Mouse (Mus musculus): ENCODE results near the gene Prnp.

Gene Prnp

DNA sequence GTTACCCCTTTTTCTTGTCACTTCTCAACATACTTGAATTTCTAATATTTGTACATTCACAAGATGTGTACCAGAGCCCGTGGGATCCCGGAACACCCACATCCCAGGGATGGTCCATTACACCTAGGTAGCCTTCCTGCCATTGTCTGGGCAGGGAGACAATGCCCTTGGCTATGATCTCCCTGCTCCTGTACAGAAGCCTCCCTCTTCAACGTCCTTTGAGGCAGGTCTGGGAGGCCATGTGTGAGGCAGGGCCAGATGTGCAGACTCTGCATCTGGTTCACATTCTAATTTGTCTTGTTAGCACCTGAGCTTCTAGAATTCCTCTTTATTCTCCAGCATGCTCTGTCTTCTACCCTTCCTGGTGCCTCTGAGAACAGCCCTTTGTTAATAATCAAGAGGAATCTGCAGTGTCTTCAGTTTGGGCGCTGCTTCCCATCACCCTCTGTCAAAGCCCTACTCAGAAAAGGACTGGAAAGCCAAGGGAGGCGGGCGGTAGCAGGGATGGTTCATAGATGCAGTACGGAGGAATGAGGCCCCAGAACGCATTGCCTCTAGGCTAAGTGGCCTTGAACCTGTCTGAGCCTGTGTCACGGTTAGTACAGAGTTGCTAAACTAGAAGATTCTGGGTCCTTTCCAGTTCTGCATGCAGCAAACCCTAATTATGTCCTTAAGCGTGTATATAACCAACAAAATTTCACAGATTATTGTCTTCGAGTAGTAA, 39.4 kb downstream of the Prnp start:
- DNase-seq (ENCODE audit: low read depth, low spot score), result no peak

DNA sequence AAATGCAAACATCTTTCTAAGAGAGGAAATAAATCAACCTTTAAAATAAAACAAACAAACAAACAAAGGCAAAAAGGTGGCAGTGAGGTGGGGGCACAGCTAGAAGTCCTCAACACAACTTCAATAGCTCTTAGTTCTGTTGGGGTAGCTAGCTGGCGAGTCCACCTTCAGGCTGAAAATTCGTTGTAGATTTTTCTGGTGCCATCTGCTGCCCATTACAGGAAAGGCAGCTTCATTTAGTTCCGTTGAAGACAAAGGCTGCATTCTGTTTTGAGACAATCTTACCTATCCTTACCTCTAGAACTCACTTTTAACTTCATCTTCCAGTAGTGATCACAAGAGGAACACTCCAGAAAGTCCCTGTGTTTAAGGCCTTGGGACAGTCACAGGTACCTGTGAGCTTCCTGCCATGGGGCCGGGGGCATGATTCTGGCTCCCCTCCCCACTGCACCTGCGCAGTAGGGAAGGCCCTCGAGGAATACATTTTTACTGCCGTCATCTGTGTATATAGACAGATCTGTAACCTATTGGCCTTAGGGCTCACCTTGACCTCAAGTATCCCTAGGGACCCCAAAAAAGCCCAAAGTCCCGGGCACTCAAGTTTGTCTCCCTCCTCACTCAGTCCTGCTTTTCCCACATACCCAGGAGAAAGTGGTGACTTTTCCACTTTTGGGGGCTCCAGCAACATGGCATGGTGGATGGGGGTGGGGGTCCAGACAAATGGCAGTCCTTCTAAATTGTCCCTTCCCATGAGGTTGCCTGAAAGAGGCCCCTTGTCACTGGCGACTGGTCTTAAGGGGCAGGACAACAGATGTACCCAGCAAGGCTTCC, 40.3 kb downstream of the Prnp start:
- peak; percentile 78 for DNase-seq (ENCODE audit: low read depth, low spot score)

- DNase-seq (ENCODE audit: low read depth, low spot score), result peak; percentile 25
Measured at GRCm38 (mm10) chr2:131950598-131951095, 40.9 kb downstream of the Prnp start, which contains the start of gene Prnd. Gene Prnd, plus strand, starts transcription at chr2:131950861.

DNA sequence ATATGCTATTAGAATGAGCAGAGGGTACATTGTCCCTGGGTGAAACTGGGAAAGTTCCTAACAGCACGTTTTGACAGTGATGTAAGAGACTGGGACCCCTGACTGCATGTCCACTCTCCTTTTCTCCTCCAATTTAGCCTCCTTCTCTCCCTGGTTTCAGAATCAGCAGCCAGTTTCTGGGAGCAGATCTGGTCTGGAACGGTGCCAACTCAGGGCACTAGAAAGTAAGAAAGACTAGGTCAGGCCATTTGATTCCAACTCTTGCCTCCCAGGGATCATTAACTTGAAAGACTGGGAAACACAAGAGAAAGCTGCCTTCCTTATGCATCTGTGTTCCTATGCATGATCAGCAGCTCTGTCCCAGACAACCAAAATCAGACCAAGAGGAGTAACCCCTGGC, 42.7 kb downstream of the Prnp start:
- DNase-seq (ENCODE audit: low read depth, low spot score), result no peak

- DNase-seq (ENCODE audit: low read depth, low spot score), result no peak
Measured at GRCm38 (mm10) chr2:131952961-131953538, 43.3 kb downstream of the Prnp start.

- DNase-seq (ENCODE audit: low read depth, low spot score), result no peak
Measured at GRCm38 (mm10) chr2:131953711-131954110, 44.0 kb downstream of the Prnp start.

GRCm38 (mm10) chr2:131954835-131955234, 45.1 kb downstream of the Prnp start:
- no peak for DNase-seq (ENCODE audit: low read depth, low spot score)

DNA sequence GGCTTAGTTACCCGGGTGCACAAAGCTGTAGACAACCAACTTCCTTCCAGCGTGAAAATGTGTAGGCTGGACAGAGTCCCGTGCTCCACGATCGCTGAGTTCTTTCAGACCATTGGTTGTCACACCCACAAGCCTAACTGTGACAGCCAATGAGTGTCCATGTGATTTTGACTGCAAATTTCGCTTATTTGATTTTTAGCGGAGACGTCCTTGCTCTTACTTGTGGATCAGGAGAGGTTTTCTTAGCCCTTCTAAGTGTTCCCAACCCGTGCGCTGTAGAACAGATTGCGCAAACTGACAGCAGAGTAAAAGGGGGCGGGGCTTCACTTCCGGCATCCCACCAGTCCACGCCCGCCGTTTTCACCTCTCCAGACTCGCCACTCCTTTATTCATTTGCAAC, 45.5 kb downstream of the Prnp start:
- no peak for DNase-seq (ENCODE audit: low read depth, low spot score)

DNA sequence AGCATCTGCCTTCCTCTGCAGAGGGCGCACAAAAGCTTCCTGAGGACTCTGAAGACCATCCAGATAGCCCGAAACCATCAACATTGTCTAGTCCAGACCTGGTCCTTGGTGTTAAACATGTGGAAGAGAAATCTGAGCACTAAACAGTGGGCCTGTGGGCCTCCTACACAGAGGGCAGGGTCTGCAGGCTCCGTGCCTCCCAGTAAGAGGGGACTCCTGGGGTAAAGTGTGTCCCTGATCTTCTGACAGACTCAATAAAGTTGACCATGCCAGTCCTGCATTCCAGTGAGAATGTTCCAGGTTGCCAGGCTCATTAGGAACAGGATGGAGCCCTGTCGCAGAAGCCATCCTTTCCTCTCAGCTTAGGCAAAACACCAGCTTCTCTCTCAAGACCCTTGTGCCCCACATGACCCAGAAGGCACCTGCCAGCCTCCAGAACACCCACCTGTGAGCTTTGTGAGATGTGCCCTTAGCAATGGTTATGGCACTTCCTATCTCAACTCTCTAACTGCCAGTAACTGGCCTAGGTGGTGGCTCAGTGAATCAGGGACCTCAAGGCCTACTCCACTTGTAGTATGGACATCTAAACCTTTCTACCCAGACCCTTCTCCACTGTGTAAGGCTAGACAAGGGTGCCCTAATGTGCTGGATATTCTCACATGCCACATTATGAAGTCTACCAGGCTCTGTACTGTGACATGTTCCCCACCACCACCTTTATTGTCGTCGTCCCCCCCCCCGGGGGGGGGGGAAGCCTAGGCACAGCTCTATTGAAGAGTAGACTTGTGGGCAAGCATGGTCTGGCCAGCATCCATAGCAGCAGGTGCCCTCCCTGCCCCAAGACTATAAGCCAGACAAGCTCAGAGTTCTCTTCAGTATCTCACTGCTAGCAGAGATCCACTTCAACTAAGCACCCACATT, 46.9 kb downstream of the Prnp start:
- DNase-seq (ENCODE audit: low read depth, low spot score), result no peak

DNA sequence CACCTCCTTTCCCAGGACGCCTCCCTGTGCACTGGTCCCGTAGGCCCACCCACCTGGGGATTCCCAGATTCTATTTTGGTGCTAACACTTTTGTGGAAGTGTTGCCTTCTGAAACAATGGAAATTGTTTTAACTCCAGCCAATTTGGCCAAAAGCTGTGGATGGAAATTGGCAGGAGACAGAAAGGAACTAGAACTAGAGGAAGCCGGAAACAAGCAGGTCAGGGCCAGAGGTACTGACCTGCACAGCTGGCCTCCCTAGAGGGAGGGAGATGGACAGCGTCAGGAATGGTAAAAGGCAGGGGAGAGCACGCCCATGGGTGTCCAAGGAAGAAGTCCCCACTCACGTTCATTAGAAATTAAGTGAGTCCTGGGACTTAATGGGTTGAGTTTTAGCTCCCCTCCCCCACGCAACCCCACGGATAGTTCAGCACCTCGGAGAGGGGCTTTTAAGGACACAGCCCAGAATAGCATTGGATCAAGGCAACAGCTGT, 48.0 kb downstream of the Prnp start:
- peak; percentile 43 for DNase-seq (ENCODE audit: low read depth, low spot score)

DNA sequence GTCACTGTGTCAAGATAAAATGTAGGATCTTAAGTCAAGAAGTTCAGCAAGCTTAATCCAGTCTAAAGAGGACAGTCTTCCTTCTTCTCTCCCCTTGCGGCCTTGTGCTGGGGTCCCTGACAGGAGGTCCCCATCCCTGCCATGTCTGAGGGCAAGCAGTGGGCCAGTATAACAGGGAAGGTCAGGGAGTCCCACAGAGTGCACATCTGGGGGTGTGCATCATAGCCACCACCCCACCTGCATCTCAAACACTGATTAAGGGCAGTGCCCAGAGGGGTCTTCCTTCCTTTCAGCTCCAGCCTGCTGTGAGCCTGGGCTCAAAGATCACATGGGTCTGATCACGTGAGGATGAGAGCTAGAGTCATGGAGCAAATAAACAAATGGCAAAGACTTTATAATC, 51.9 kb downstream of the Prnp start:
- no peak for DNase-seq (ENCODE audit: low read depth, low spot score)

- DNase-seq (ENCODE audit: low read depth, low spot score), result no peak
Measured at GRCm38 (mm10) chr2:131970597-131970996, 60.9 kb downstream of the Prnp start.

- DNase-seq (ENCODE audit: low read depth, low spot score), result no peak
Measured at GRCm38 (mm10) chr2:131971098-131971497, 61.4 kb downstream of the Prnp start.

DNA sequence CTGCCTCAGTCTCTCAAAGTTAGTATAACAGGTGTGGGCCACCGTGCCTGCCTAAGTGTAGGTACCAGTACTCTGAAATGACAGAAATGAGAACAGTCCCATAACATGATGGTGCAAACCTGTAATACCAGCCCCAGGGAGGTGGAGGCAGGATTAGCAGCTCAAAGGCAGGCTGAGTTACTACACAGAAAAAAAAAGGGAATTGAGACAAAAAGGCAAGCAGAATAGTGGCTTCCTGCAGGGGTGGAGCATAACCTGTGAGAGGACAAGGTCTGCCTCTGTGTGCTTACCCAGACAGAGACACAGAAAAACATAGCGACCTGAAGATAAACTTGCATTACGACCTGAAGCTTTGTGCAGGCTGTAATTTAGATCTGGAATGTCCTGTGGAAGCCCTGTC, 66.9 kb downstream of the Prnp start:
- DNase-seq (ENCODE audit: low read depth, low spot score), result no peak

- DNase-seq (ENCODE audit: low read depth, low spot score), result no peak
Measured at GRCm38 (mm10) chr2:131980866-131981265, 71.1 kb downstream of the Prnp start.

- peak; percentile 87 for DNase-seq (ENCODE audit: low read depth, low spot score)
Measured at GRCm38 (mm10) chr2:131982546-131983196, 72.9 kb downstream of the Prnp start.

- DNase-seq (ENCODE audit: low read depth, low spot score), result peak; percentile 27
Measured at GRCm38 (mm10) chr2:131987950-131988349, 78.2 kb downstream of the Prnp start.
